Mouse (Mus musculus): ENCODE data around the gene Arf6. TPM values are rescaled to one million over a fixed set of nuclear protein-coding genes. Genes with fewer than 3 reads are reported as not detected.
"Not testable (repeated sequence)": the region's sequence is repeated elsewhere in the genome, so short reads cannot be mapped to it uniquely, and the experiment has no call there.

Arf6 gene
- polyA plus RNA-seq, 1 experiment from 2014 or later: 54.6 TPM

DNA sequence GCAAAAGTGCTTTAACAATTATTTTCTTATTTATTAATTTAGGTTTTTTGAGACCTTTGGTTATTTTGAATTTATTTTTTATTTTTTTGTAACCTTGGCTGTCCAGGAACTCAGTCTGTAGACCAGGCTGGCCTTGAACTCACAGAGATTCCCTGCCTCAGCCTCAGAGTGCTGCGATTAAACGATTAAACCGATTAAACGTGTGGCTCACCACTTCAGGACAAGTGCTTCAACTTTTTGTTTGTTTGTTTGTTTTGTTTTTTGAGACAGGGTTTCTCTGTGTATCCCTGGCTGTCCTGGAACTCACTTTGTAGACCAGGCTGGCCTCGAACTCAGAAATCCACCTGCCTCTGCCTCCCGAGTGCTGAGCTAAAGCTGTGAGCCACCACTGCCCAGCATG, 5.7 kb downstream of the Arf6 start:
- H3K4me3 ChIP-seq (replicated peaks); H3K27ac ChIP-seq; H3K27me3 ChIP-seq; H3K9me3 ChIP-seq; H3K4me2 ChIP-seq; ATAC-seq (ENCODE audit: low FRiP score); H3K9ac ChIP-seq; H3K36me3 ChIP-seq (replicated peaks): not testable (repeated sequence)
- 92% methylated on average over 6 of the region's 6 CpGs for WGBS
- peaks cover 19% of the 10 kb centered on the region for H3K4me1 ChIP-seq

- H3K4me2 ChIP-seq: no peak overlapping the region
These were observed 6.9 kb downstream of the Arf6 start for GRCm38 (mm10) chr12:69378558-69379454.

DNA sequence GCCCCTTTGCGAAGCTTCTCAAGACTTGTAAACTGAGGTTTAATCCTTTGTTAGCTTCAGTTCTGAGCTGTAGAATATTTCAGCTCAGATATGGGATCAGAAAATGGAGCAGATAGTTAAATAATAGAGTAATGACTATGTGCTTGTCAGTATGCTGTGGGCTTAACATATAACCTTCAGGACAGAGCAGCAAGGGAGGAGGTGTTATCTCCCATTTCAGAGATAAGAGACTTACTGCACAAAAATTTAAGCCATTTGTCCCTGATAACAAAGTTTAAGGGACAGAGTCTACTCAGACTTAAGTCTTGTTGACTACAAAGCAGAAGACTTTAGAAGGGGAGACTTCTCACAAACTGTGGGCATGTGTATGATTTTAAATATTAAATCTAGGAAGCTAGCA, 10.9 kb downstream of the Arf6 start:
- Histone ChIP-seq H3K4me2 (no peak overlapping the region), H3K27ac (no peak overlapping the region), H3K36me3 (replicated peaks) (peaks cover 3% of the 10 kb centered on the region; the same call in 1 of the 2 replicates), H3K4me1 (no peaks in the 10 kb centered on the region), H3K9me3 (no peaks in the 10 kb centered on the region), H3K9ac (no peak overlapping the region), H3K27me3 (no peaks in the 10 kb centered on the region), H3K4me3 (replicated peaks) (no peak overlapping the region)
- no peak for ATAC-seq (ENCODE audit: low FRiP score)
- 94% methylated on average over 1 of the region's 1 CpGs for WGBS

More at GRCm38 (mm10) chr12:69378558-69379454, 6.9 kb downstream of the Arf6 start:
- H3K4me3 ChIP-seq (replicated peaks): no peak overlapping the region
- 95% methylated on average over 11 of the region's 11 CpGs for WGBS
- H3K27me3 ChIP-seq: no peaks in the 10 kb centered on the region
- H3K9me3 ChIP-seq: no peaks in the 10 kb centered on the region
- peaks cover 10% of the 10 kb centered on the region for H3K4me1 ChIP-seq
- H3K36me3 ChIP-seq (replicated peaks): peaks cover 4% of the 10 kb centered on the region
- H3K27ac ChIP-seq: no peak overlapping the region
- no peak for ATAC-seq (ENCODE audit: low FRiP score)
- H3K9ac ChIP-seq: no peak overlapping the region

GRCm38 (mm10) chr12:69384606-69385005, 12.7 kb downstream of the Arf6 start:
- H3K9ac ChIP-seq: no peak overlapping the region
- no peak for ATAC-seq (ENCODE audit: low FRiP score)
- 87% methylated on average over 5 of the region's 5 CpGs for WGBS
- no peaks in the 10 kb centered on the region for H3K27me3 ChIP-seq
- H3K36me3 ChIP-seq (replicated peaks): no peaks in the 10 kb centered on the region
- H3K4me2 ChIP-seq: no peak overlapping the region
- no peaks in the 10 kb centered on the region for H3K9me3 ChIP-seq
- no peak overlapping the region for H3K27ac ChIP-seq
- no peak overlapping the region for H3K4me3 ChIP-seq (replicated peaks)
- no peaks in the 10 kb centered on the region for H3K4me1 ChIP-seq

DNA sequence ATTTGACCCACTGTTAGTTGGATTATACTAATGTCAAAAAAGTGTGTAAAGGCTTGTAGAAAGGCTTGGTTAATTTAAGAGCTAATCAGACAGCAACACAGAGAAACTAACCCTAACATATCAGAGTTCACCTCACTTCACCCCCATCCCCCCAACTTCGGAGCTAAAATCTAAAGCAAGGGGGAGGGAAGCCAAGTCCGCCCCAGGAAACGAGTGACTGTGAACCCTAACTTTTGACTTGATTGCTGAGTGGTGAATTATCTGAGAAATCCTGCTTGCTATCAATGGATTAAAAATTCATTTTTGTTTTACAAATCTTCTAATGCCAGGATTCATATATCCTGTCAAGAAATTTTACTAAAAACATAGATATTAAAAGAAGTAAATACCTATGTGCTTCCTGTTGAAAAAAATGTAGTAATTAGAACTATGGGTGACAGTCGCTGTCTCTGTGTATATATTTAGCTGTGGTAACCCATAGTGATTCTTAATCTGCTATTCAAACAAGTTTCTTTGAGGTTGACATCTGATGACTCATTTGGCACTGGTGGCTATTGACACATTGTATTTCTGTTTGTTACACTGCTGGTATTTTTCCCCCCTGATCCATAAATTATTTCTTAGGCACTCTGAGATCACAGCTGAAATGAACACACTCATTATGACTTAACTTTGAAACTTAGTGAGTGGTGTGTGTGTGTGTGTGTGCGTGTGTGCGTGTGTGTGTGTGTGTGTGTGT, 13.8 kb downstream of the Arf6 start:
- 79% methylated on average over 6 of the region's 6 CpGs for WGBS
- Histone ChIP-seq H3K27me3 (no peaks in the 10 kb centered on the region), H3K9ac (no peak overlapping the region), H3K4me1 (no peaks in the 10 kb centered on the region), H3K9me3 (no peaks in the 10 kb centered on the region), H3K4me2 (no peak overlapping the region), H3K4me3 (replicated peaks) (no peak overlapping the region), H3K36me3 (replicated peaks) (no peaks in the 10 kb centered on the region), H3K27ac (no peak overlapping the region)
- no peak for ATAC-seq (ENCODE audit: low FRiP score)

DNA sequence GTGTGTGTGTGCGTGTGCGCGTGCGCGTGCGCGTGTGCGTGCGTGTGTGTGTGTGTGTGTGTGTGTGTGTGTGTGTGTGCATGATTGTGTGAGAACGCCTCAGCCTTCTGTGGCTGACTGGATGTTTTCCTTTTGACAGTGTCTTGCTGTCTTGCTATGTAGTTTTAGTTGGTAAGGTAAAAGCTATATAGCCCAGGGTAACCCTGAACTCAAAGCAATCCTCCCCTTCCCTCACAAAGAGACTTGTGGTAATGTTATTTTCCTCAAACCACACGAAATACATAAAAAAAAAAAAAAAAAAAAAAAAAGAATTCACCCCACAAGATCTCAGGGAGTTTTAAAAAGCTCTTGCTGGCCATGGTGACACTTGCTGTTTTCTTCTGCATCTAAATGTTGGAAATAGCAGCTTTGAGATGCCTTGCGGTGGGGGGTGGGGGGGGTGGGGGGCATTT, 14.4 kb downstream of the Arf6 start:
- ATAC-seq (ENCODE audit: low FRiP score); H3K27ac ChIP-seq; H3K4me2 ChIP-seq; H3K4me3 ChIP-seq (replicated peaks); H3K9me3 ChIP-seq; H3K9ac ChIP-seq; H3K36me3 ChIP-seq (replicated peaks); H3K4me1 ChIP-seq; H3K27me3 ChIP-seq: not testable (repeated sequence)
- 63% methylated on average over 11 of the region's 12 CpGs for WGBS

DNA sequence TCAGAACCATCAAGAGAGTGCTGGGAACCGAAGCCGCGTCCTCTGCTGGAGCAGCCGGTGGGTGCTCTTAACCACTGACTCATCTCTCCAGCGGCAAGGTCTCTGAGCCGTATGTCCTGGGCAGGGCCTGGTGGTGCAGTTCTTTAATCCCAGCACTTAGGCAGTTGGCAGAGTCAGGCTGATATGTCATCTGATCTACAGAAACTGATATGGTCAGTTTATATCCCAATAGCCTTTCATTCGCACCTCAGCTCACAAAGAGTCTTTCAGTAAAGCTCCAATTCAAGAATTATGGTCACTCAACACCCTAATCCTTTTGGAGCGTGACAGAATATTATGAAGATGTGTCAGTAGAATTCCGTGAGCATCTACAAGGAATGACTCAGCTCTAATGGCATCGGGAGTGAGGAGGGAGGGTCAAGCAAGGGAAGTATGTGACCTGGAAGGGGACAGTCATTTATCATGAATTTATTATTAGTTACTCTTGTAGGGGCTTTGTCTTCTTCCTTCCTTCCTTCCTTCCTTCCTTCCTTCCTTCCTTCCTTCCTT, 16.4 kb downstream of the Arf6 start:
- H3K4me1 ChIP-seq: no peaks in the 10 kb centered on the region
- no peak overlapping the region for H3K4me3 ChIP-seq (replicated peaks)
- ATAC-seq (ENCODE audit: low FRiP score): no peak
- H3K27me3 ChIP-seq: no peaks in the 10 kb centered on the region
- no peak overlapping the region for H3K4me2 ChIP-seq
- no peak overlapping the region for H3K9ac ChIP-seq
- H3K36me3 ChIP-seq (replicated peaks): no peaks in the 10 kb centered on the region
- H3K9me3 ChIP-seq: no peaks in the 10 kb centered on the region
- 95% methylated on average over 10 of the region's 10 CpGs for WGBS
- no peak overlapping the region for H3K27ac ChIP-seq

DNA sequence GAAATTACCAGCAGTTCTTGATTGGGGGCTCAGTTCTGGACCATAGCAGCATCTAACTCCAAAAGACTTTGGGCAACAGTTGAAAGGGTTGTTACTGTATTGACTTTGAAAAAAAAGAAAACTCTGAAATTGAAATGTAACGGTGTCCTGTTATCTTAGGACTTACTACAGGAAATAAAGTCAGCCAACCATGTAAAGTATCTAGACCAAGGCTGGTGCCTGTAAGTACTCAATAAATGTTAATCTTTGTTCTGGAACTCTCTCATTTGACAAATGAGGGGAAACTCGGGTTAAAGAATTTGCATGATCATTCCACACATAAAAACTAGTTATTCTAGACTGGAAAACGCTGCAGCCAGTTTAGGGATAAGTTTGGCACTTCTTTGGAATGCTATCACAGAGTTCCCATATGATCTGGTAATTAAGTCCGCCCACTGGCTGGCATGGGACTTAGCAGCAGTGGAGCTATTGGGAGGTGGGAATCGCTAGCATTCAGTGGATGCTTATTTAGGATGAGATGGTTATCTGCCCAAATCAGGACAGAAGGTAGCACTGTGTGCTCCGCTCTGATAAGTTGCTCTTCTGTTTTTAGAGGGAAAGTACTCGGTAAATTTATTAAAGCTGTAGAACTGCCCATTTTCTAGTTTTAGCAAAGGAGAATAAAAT, 17.5 kb downstream of the Arf6 start:
- Histone ChIP-seq H3K9ac (no peak overlapping the region), H3K27ac (no peak overlapping the region), H3K4me2 (no peak overlapping the region), H3K4me1 (no peaks in the 10 kb centered on the region), H3K4me3 (replicated peaks) (no peak overlapping the region), H3K36me3 (replicated peaks) (no peaks in the 10 kb centered on the region), H3K9me3 (no peaks in the 10 kb centered on the region), H3K27me3 (no peaks in the 10 kb centered on the region)
- ATAC-seq (ENCODE audit: low FRiP score): no peak
- WGBS: 80% methylated on average over 7 of the region's 7 CpGs

DNA sequence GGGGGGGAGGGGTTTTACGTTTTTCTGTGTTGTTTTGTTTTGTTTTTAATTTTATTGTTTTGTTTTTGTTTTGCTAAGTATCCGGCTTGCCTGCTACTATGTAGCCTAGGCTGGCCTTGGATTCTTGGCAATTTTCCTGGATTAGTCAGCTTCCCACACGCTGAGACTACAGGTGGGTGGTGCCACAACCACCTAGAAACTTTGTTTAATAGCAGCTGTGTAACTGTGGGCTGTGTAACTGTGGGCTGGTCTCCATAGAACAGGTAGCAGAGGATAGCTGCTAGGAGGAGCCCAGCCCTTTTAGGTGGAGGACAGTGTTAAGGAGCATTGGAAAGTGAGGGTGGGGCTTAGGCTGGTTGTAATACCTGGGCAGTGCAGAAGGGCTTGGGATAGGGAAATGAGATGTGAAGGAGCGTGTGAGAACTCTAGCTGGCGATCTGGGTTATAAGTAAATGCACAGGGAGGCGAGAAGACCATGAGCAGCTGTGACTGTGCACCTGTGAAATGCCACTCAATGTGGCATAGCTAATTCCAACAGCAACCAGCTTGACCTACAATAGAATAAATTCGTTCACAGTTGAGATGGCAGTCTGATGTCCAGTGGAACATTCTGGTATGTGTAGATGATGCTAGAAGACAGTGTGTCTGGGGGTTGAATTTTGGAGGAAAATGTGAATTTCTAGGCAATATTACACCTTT, 18.2 kb downstream of the Arf6 start:
- Histone ChIP-seq H3K9ac (no peak overlapping the region), H3K9me3 (no peaks in the 10 kb centered on the region), H3K36me3 (replicated peaks) (no peaks in the 10 kb centered on the region), H3K4me1 (no peaks in the 10 kb centered on the region), H3K4me3 (replicated peaks) (no peak overlapping the region), H3K27ac (no peak overlapping the region), H3K27me3 (no peaks in the 10 kb centered on the region), H3K4me2 (no peak overlapping the region)
- ATAC-seq (ENCODE audit: low FRiP score): no peak
- 82% methylated on average over 7 of the region's 7 CpGs for WGBS

GRCm38 (mm10) chr12:69393076-69393475, 21.1 kb downstream of the Arf6 start:
- no peaks in the 10 kb centered on the region for H3K36me3 ChIP-seq (replicated peaks)
- no peak overlapping the region for H3K4me2 ChIP-seq
- H3K9ac ChIP-seq: no peak overlapping the region
- no peaks in the 10 kb centered on the region for H3K27me3 ChIP-seq
- no peak overlapping the region for H3K27ac ChIP-seq
- 81% methylated on average over 10 of the region's 10 CpGs for WGBS
- no peak for ATAC-seq (ENCODE audit: low FRiP score)
- H3K4me1 ChIP-seq: no peaks in the 10 kb centered on the region
- H3K4me3 ChIP-seq (replicated peaks): no peak overlapping the region
- no peaks in the 10 kb centered on the region for H3K9me3 ChIP-seq

GRCm38 (mm10) chr12:69394456-69394855, 22.5 kb downstream of the Arf6 start:
- Histone ChIP-seq H3K4me2 (no peak overlapping the region), H3K9ac (no peak overlapping the region), H3K36me3 (replicated peaks) (no peaks in the 10 kb centered on the region), H3K27ac (no peak overlapping the region), H3K27me3 (no peaks in the 10 kb centered on the region), H3K4me1 (no peaks in the 10 kb centered on the region), H3K9me3 (no peaks in the 10 kb centered on the region), H3K4me3 (replicated peaks) (no peak overlapping the region)
- 83% methylated on average over 6 of the region's 6 CpGs for WGBS
- no peak for ATAC-seq (ENCODE audit: low FRiP score)

- ATAC-seq (ENCODE audit: low FRiP score): no peak
- H3K27me3 ChIP-seq: no peaks in the 10 kb centered on the region
- H3K4me1 ChIP-seq: no peaks in the 10 kb centered on the region
- no peak overlapping the region for H3K4me2 ChIP-seq
- H3K36me3 ChIP-seq (replicated peaks): no peaks in the 10 kb centered on the region
- no peak overlapping the region for H3K9ac ChIP-seq
- 83% methylated on average over 4 of the region's 4 CpGs for WGBS
- no peaks in the 10 kb centered on the region for H3K9me3 ChIP-seq
- no peak overlapping the region for H3K27ac ChIP-seq
- H3K4me3 ChIP-seq (replicated peaks): no peak overlapping the region
These were observed 28.4 kb downstream of the Arf6 start for GRCm38 (mm10) chr12:69400367-69400766.

Measured in forebrain, embryonic 12.5 days (tissue).